Mouse (Mus musculus): Measurements from ENCODE around the gene Gm5460.

Gene Gm5460

GRCm38 (mm10) chr14:34075346-34075745 is 58.8 kb downstream of the Gm5460 start:
- no peak for DNase-seq (ENCODE audit: low spot score in 2 of 2)

GRCm38 (mm10) chr14:34077222-34077621 is 60.7 kb downstream of the Gm5460 start:
- DNase-seq (ENCODE audit: low spot score in 2 of 2): no peak

- DNase-seq (ENCODE audit: low spot score in 2 of 2): no peak
These were observed 61.7 kb downstream of the Gm5460 start for GRCm38 (mm10) chr14:34078293-34078692.

GRCm38 (mm10) chr14:34080321-34080997 is 63.9 kb downstream of the Gm5460 start:
- DNase-seq (ENCODE audit: low spot score in 2 of 2): peak; percentile 63 to 77

- no peak for DNase-seq (ENCODE audit: low spot score in 2 of 2)
These were observed 69.2 kb downstream of the Gm5460 start, which contains the start of gene Anxa8 for GRCm38 (mm10) chr14:34085731-34086130. TSS of gene Anxa8 (plus strand) at chr14:34085981.

GRCm38 (mm10) chr14:34086806-34087205 is 70.2 kb downstream of the Gm5460 start:
- no peak for DNase-seq (ENCODE audit: low spot score in 2 of 2)

- no peak for DNase-seq (ENCODE audit: low spot score in 2 of 2)
These were observed 71.4 kb downstream of the Gm5460 start for GRCm38 (mm10) chr14:34087856-34088398.

GRCm38 (mm10) chr14:34089796-34090195 is 73.2 kb downstream of the Gm5460 start:
- DNase-seq (ENCODE audit: low spot score in 2 of 2): peak in 1 of 2 experiments; percentile 8

GRCm38 (mm10) chr14:34091475-34091874 is 74.9 kb downstream of the Gm5460 start:
- DNase-seq (ENCODE audit: low spot score in 2 of 2): no peak

GRCm38 (mm10) chr14:34092856-34093255 is 76.3 kb downstream of the Gm5460 start:
- DNase-seq (ENCODE audit: low spot score in 2 of 2): peak in 1 of 2 experiments; percentile 1

GRCm38 (mm10) chr14:34096161-34096560 is 79.6 kb downstream of the Gm5460 start:
- peak in 1 of 2 experiments; percentile 7 for DNase-seq (ENCODE audit: low spot score in 2 of 2)

Data from cerebellum, postnatal 4 days (tissue).